Mouse (Mus musculus): ENCODE data around the gene Gm20388. TPM values are rescaled to one million over a fixed set of nuclear protein-coding genes. Genes with fewer than 3 reads are reported as not detected.

The Gm20388 gene
- total RNA-seq, 1 experiment from 2014 or later = 18.4 TPM

- ATAC-seq (replicated peaks in 1 of 2; ENCODE audit: insufficient read depth in 1 of 2, low FRiP score in 2 of 2, low TSS enrichment in 1 of 2, low read depth in 1 of 2, poor library complexity in 2 of 2, severe bottlenecking in 2 of 2) = peak; percentile 83 to 88
Measured at GRCm38 (mm10) chr8:120735770-120736481, 825.3 kb downstream of the Gm20388 start, which contains the start of gene Irf8. Gene Irf8 (plus strand): TSS chr8:120736358.

GRCm38 (mm10) chr8:120736486-120736885 lies 825.8 kb downstream of the Gm20388 start:
- ATAC-seq (replicated peaks in 1 of 2; ENCODE audit: insufficient read depth in 1 of 2, low FRiP score in 2 of 2, low TSS enrichment in 1 of 2, low read depth in 1 of 2, poor library complexity in 2 of 2, severe bottlenecking in 2 of 2) = no peak

- no peak for ATAC-seq (replicated peaks in 1 of 2; ENCODE audit: insufficient read depth in 1 of 2, low FRiP score in 2 of 2, low TSS enrichment in 1 of 2, low read depth in 1 of 2, poor library complexity in 2 of 2, severe bottlenecking in 2 of 2)
Measured at GRCm38 (mm10) chr8:120737166-120737565, 826.5 kb downstream of the Gm20388 start.

GRCm38 (mm10) chr8:120738771-120739170 lies 828.1 kb downstream of the Gm20388 start:
- no peak for ATAC-seq (replicated peaks in 1 of 2; ENCODE audit: insufficient read depth in 1 of 2, low FRiP score in 2 of 2, low TSS enrichment in 1 of 2, low read depth in 1 of 2, poor library complexity in 2 of 2, severe bottlenecking in 2 of 2)

GRCm38 (mm10) chr8:120739526-120739925 lies 828.9 kb downstream of the Gm20388 start:
- ATAC-seq (replicated peaks in 1 of 2; ENCODE audit: insufficient read depth in 1 of 2, low FRiP score in 2 of 2, low TSS enrichment in 1 of 2, low read depth in 1 of 2, poor library complexity in 2 of 2, severe bottlenecking in 2 of 2) = no peak

GRCm38 (mm10) chr8:120740579-120740978 lies 829.9 kb downstream of the Gm20388 start:
- no peak for ATAC-seq (replicated peaks in 1 of 2; ENCODE audit: insufficient read depth in 1 of 2, low FRiP score in 2 of 2, low TSS enrichment in 1 of 2, low read depth in 1 of 2, poor library complexity in 2 of 2, severe bottlenecking in 2 of 2)

- ATAC-seq (replicated peaks in 1 of 2; ENCODE audit: insufficient read depth in 1 of 2, low FRiP score in 2 of 2, low TSS enrichment in 1 of 2, low read depth in 1 of 2, poor library complexity in 2 of 2, severe bottlenecking in 2 of 2) = no peak
Measured at GRCm38 (mm10) chr8:120741001-120741400, 830.4 kb downstream of the Gm20388 start.

GRCm38 (mm10) chr8:120741815-120742530 lies 831.3 kb downstream of the Gm20388 start:
- no peak for ATAC-seq (replicated peaks in 1 of 2; ENCODE audit: insufficient read depth in 1 of 2, low FRiP score in 2 of 2, low TSS enrichment in 1 of 2, low read depth in 1 of 2, poor library complexity in 2 of 2, severe bottlenecking in 2 of 2)

GRCm38 (mm10) chr8:120743149-120743897 lies 832.7 kb downstream of the Gm20388 start:
- ATAC-seq (replicated peaks in 1 of 2; ENCODE audit: insufficient read depth in 1 of 2, low FRiP score in 2 of 2, low TSS enrichment in 1 of 2, low read depth in 1 of 2, poor library complexity in 2 of 2, severe bottlenecking in 2 of 2) = no peak

- peak; percentile 44 to 46; a peak in 3 of 4 replicates for ATAC-seq (replicated peaks in 1 of 2; ENCODE audit: insufficient read depth in 1 of 2, low FRiP score in 2 of 2, low TSS enrichment in 1 of 2, low read depth in 1 of 2, poor library complexity in 2 of 2, severe bottlenecking in 2 of 2)
Measured at GRCm38 (mm10) chr8:120743898-120744290, 833.3 kb downstream of the Gm20388 start.

- no peak for ATAC-seq (replicated peaks in 1 of 2; ENCODE audit: insufficient read depth in 1 of 2, low FRiP score in 2 of 2, low TSS enrichment in 1 of 2, low read depth in 1 of 2, poor library complexity in 2 of 2, severe bottlenecking in 2 of 2)
Measured at GRCm38 (mm10) chr8:120744448-120744847, 833.8 kb downstream of the Gm20388 start.

GRCm38 (mm10) chr8:120745226-120745625 lies 834.6 kb downstream of the Gm20388 start:
- ATAC-seq (replicated peaks in 1 of 2; ENCODE audit: insufficient read depth in 1 of 2, low FRiP score in 2 of 2, low TSS enrichment in 1 of 2, low read depth in 1 of 2, poor library complexity in 2 of 2, severe bottlenecking in 2 of 2) = no peak

GRCm38 (mm10) chr8:120746007-120746701 lies 835.5 kb downstream of the Gm20388 start:
- ATAC-seq (replicated peaks in 1 of 2; ENCODE audit: insufficient read depth in 1 of 2, low FRiP score in 2 of 2, low TSS enrichment in 1 of 2, low read depth in 1 of 2, poor library complexity in 2 of 2, severe bottlenecking in 2 of 2) = no peak

GRCm38 (mm10) chr8:120747286-120747685 lies 836.6 kb downstream of the Gm20388 start:
- ATAC-seq (replicated peaks in 1 of 2; ENCODE audit: insufficient read depth in 1 of 2, low FRiP score in 2 of 2, low TSS enrichment in 1 of 2, low read depth in 1 of 2, poor library complexity in 2 of 2, severe bottlenecking in 2 of 2) = no peak

GRCm38 (mm10) chr8:120750616-120751015 lies 840.0 kb downstream of the Gm20388 start:
- no peak for ATAC-seq (replicated peaks in 1 of 2; ENCODE audit: insufficient read depth in 1 of 2, low FRiP score in 2 of 2, low TSS enrichment in 1 of 2, low read depth in 1 of 2, poor library complexity in 2 of 2, severe bottlenecking in 2 of 2)

GRCm38 (mm10) chr8:120751226-120752081 lies 840.8 kb downstream of the Gm20388 start:
- 0 out of 4 replicates have a peak, but pooled peaks of 1 of the 2 experiments have one; percentile 14 for ATAC-seq (replicated peaks in 1 of 2; ENCODE audit: insufficient read depth in 1 of 2, low FRiP score in 2 of 2, low TSS enrichment in 1 of 2, low read depth in 1 of 2, poor library complexity in 2 of 2, severe bottlenecking in 2 of 2)

GRCm38 (mm10) chr8:120752082-120752452 lies 841.4 kb downstream of the Gm20388 start:
- ATAC-seq (replicated peaks in 1 of 2; ENCODE audit: insufficient read depth in 1 of 2, low FRiP score in 2 of 2, low TSS enrichment in 1 of 2, low read depth in 1 of 2, poor library complexity in 2 of 2, severe bottlenecking in 2 of 2) = peak; percentile 40 to 66; a peak in 2 of 4 replicates
